Mouse (Mus musculus) left cerebral cortex, postnatal 36 days (tissue): ENCODE results near the gene Cfap100. TPM values are rescaled to one million over a fixed set of nuclear protein-coding genes. Genes with fewer than 3 reads are reported as not detected.

Source experiments
- DNase-seq, 2 experiments: peaks; one replicate each; pipeline ENCODE4 v3.0.0; 2021 to 2022; ENCODE audit warnings: low spot score in 2 of 2, mixed read lengths in 1 of 2
- intact Hi-C: fragments of 180-260 bp; cut with DNase I; formaldehyde crosslinking; loops from one replicate; pipeline ENCODE4 v1.15.1; 2025
- total RNA-seq, 2 experiments: library from RNA; stranded (reverse); gene quantifications; 2 replicates each; pipeline ENCODE4 v1.2.3; 2021

The Cfap100 gene
- total RNA-seq, 2 experiments from 2014 or later = 5.3 to 7.4 TPM

DNA sequence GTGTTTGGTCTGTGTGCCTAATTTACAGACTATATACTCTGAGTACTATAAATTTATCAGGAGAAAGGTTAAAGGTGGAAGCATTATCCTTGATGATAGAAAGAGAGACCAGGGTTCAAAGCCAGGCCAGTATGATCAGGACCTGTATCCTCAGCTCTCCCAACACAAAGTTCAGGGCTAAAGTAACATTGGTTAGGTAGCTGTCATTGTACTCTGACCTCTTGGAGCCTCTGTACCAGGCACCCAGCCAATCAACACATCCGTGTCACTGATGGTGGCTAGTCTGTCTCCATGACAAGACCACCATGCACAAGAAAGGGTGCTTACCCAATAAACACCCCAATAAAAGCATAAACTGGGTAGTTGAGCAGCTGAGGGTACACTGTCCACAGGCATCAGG is 17.6 kb downstream of the Cfap100 start:
- no peak for DNase-seq
- intact Hi-C loops = no loop called here

DNA sequence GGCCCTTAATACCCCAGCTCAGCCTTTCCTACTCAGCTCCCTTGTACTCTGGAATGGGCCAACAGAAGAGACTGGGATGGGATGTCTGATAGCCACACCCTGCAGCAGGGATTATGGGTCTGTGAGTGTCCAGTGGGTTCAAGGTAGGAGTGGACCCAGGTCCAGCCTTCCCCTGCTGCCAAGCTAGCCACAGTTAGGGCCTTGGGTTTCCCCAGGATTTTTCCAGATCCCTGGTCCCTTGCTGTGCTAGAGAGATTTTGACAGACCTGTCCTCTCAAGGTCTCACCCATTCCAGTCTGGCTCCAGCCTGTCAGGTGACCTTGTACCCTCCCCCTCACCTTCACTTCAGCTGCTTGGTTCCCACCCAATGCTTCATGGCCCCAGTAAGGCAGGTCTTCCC is 20.0 kb downstream of the Cfap100 start:
- no peak for DNase-seq
- intact Hi-C loops = no loop called here

DNA sequence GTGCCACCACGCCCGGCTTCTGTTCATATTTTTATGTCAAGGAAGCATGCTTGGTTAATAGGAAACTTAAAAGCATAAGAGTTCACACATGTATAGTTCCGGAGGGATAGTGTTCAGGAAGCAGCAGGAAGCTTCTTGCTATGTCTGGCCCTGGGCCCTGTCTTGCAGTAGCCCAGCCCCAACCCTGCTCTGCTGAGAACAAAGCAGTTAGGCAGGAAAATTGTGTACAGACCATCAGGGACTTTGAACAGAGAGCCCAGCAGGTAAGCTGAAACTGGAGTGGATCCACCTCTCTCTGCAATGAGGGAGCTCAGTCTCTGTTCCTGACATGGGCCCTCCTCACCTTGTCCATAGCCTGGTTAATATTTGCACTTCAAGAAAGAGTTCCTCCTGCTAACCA is 31.3 kb downstream of the Cfap100 start:
- no peak for DNase-seq
- intact Hi-C loops = no loop called here

DNA sequence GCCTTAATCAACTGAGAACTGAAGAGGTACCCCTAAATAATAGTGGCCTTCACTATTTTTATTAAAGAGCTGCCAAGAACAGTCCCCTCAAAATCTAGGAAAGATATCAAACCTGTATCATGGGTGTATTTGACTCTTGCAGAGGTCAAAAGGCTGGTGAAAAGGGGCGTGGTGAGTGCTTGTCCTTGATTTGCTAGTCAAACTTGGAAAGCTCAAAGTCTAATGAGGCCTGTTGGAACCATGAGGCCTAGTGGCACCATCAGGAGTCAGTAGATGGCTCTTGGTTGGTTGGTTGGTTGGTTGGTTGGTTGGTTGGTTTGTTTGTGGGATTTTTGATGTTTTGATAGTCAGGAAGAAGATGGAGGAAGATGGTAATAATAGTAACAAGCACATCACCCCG is 32.8 kb downstream of the Cfap100 start:
- intact Hi-C loops = no loop called here
- no peak for DNase-seq

DNA sequence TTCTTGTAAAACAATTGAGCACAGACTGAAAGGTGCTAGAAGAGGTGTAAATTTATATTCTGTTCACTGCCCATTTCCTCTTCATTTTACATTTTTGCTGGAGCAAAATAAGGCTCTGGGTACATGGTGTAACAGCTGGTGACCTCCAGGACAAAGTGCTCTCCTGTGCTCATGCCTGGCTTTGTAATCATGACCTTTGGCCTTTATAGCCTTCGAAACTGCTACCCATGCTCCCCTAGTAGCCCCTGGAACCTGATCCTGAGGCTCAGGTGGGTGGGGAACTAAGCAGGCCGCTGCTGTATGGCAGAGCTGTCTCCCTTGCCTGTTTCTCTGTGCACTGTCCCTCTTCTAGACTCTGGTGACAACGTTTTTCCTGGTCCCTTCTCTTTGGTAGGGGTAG is 34.6 kb downstream of the Cfap100 start:
- intact Hi-C loops = no loop called here
- no peak for DNase-seq

DNA sequence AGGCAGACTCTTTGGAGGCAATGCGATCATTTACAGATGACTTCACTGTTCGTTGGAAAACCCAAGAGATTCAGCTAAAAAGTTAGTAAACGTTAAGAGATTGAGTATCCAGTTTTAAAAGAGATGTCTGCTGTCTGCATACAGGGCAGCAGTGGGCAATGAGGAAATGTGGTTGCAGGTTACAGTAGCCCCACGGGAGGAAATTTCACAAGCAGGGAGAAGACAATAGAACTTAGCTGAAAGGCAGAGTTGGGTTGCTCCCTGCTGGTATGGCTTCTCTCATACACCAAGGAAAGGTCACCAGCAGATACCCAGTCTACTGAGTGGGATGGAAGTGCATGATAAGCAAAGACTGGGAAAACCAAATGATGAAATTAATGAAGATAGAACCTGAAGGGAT is 38.0 kb downstream of the Cfap100 start:
- DNase-seq = no peak
- intact Hi-C loops = no loop called here

DNA sequence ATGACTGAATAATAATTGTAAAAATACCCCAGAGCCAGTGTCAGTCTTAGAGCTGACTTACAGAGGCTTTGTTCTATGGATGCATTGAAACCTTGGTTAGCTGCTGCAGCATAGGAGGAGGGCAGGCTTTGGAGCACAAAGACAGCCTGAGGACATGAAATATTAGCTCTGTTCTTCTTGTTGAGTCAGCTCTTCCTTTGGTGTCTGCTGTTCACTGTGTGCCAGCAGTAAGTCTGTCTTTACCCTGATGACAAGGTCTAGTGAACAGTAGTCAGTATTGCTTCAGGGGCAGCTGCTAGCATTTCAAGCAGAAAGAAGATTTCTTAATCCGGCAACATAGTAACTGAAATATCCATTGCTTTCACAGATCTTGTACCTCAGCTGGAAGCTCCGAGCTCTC is 47.1 kb downstream of the Cfap100 start:
- DNase-seq = no peak
- intact Hi-C loops = no loop called here

DNA sequence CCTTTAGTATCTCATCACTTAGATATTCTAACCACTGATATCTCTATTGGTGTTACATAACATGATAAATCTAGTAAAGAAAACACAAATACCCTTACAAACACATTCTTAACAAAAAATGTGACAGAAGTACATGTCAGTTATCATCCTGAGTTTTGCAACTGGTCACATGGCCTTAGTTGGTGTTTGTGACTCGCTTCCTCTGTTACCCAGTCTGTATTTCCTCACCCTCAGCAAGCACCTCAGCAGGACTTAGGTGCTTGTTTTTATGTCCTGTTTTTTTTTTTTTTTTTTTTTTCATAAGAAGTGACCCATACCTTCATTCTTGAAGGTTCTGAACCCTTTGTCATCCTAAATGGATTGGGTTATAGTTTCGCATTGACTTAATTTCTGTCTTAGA is 50.9 kb downstream of the Cfap100 start:
- no peak for DNase-seq
- intact Hi-C loops = no loop called here

DNA sequence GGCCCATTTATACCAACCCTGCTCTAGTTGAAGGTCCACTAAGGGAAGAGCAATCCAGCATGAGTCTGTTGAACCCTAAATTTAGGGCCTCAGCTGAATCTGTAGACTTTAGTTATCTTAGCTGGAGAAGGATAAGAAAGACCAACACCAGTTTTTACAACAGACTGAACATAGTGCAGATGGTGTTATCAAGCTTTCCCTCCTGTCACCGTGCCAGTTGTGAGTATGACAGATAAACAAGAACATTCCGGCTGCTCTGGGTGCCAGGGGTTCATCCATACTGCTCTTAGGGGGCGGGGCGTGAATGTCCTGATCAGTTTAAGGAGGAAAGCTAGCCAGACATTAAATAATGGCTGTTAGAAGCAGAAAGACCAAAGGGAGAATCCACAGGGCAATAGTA is 54.0 kb downstream of the Cfap100 start:
- DNase-seq = no peak
- intact Hi-C loops = no loop called here

DNA sequence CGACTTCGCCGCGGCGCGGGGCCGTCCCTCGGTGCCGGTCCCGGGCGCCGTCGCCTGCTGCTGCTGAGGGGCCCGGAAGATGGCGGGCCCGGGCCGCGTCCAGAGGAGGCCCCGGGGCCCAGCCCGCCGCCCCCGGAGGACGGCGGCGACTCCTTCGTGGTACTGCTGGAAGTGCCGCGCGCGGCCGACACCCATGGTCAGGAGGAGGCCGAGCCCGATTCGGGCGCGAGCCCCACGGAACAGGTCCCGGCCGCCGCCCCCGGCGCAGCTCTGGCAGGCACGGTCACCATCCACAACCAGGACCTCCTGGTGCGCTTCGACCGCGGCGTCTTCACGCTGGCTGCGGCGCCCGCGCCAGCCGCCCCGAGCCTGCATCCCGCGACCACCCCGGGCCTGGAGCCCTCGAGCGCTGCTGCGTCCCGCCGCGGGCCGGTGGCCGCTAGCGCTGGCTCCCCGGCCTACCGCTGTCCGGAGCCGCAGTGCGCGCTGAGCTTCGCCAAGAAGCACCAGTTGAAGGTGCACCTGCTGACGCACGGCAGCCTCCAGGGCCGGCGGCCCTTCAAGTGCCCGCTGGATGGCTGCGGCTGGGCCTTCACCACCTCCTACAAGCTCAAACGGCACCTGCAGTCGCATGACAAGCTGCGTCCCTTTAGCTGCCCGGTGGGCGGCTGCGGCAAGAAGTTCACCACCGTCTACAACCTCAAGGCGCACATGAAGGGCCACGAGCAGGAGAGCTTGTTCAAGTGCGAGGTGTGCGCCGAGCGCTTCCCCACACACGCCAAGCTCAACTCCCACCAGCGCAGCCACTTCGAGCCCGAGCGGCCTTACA is 58.7 kb downstream of the Cfap100 start:
- DNase-seq = peak; percentile 49 to 55
- intact Hi-C loops = loop anchor here (2.0 kb wide), 1 partner anchor 53 kb away; no protein-coding TSS in a partner anchor

DNA sequence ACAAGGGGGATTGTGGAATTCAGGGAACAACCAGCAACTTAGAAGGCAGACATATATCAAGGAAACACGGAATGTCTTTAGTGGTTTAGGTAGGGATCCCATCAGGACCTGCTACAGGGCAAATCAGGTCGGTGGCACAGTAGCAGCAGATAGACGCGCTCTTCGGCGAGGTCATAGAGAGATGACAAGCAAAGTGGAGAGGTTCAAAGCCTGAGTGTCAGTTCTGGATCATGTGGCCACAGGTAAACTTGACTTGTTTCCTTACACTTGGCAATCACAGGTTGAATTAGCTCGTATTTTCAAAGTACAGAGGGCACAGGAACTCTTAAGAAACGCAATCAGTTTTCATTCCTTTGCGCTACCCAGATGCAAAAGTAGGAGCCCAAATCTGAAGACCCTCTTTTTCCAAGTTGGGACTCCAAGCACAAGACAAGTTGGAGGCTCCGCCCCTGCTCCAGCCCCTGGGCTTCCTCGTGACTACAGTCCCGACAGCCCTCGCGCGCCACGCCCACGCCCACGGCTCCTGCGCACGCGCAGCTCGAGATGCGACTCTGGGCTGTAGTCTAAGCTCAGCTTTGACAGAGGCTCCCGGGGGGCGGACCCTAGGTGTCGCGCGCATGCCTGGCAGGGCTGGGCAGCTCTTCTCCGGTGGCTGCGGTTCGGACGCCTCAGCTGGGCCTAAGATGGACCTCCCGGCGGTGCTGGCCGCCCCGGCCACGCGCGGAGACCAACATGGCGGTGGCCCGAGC is 59.4 kb downstream of the Cfap100 start, which contains the start of gene Zxdc:
TSS of gene Zxdc (plus strand) at position 517 of the 749 bp plus-strand sequence.
- peak; percentile 100 for DNase-seq
- intact Hi-C loops = no loop called here

DNA sequence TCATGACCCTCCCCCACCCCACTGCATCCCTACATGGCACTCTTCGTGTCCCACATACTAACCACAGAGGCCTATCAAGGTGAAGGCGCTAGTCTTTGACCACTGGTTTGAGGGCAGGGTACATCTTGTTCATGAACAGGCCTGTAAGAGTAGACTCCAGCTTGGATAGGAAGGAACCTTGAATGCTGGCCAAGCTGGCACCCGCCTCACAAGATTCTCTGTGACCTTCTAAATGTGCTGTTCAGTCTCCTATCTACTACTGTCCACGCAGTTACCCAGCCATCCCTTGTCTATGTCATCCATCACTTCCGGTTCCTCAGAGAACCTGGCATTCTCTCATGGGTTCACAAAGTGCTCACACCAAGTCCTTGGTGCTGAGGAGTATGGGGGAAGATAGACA is 65.3 kb downstream of the Cfap100 start:
- intact Hi-C loops = no loop called here
- DNase-seq = no peak

DNA sequence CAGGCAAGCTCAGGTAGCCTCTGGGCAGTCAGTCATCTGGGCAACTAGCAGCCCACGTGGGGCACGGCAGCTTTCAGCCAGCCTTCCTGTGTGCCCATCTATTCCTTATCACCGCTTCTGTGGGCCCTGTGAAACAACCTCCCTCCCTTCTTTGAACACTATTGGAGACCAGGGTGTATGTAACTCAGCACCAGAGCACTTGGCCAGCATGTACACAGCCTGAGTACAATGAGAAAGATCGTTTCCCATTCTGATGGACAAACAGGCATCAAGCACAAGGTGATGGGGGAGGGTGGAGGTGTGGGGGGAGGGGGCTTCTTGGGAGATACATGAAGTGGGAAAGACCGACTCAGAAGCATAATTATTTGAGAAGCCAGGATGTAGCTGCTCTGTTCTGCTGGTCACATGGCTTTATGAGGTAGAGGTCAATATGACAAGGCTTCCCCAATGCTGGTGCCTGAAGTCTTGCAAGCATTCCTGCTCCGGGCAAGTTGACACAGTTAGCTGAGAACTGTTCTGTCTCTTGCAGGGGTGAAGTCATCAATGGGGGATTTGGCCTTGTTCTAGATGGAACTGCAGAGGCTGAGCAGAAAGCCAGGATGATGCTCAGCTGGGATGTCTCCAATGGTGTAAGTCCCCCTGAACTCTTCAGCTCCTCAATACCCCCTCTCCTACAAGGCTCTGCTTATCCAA is 67.5 kb downstream of the Cfap100 start:
- no peak for DNase-seq
- intact Hi-C loops = no loop called here

DNA sequence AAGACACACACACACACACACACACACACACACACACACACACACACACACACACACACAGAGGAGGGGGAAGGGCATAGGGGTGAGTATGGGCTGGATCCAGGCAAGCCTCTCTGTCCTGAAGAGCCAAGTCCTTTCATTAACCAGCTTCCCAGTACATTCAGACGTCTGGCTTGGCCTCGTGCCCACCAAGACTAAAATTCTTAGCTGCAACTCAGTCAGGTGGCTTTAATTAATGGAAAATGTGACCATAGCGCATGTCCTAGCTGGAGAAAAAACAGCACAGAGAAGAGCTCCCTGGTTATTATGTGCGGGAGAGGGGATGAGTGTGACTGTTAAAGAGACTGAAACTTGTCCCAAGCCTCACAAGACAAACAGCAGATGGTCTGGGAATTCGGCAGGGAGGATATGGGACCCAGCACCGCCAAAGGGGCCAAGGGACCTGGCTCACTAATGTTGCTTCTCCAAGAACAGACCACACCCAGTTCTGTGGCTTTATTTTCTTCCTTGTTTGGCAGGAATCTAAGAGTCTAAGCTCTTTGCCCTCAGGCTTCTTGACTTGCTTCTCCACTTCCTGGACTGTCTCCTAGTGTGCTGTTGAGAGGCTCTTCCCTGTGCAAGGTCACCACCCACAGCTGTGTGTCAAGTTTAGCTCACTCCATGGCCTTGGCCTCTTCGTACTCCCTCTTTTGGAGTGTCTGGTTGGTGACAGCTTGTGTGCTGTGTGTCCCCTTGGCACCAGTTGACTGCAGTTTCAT is 68.4 kb downstream of the Cfap100 start:
- intact Hi-C loops = no loop called here
- no peak for DNase-seq

DNA sequence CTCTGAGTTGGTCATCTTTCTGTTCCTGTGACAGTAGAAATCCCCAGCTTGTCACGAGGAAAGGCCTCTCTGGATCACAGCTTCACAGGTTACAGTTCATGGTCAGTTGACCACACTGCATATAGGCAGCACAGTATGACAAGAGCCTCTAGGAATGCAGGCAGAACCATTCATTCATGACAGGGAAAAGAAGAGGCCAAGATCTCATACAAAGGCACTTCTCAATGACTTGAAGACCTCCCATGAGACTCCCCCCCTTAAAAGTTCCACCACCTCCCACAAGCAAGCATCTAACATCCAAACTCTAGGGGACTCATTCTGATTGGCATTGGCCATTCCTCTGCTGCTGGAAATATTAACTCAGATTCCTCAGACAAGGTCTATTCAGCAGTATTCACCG is 69.2 kb downstream of the Cfap100 start:
- no peak for DNase-seq
- intact Hi-C loops = no loop called here

DNA sequence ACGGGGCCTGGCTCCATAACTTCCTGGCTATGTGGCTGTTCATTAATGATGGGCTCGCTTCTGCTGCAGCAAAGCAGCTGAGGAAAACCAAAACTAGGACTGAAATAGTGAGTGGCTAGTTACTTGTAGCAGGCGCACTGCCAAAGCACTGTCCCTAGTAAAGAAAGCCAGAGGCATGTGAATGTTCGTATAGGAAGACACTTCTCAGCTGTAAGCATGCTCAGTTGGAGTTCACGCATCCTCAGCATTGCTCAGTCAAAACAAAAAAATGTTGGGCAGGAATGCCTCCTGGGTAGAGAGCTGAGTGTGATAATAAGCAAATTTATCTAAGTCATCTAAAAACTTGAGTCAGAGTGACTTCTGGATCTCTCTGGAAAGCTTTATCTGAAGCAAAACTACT is 70.5 kb downstream of the Cfap100 start:
- intact Hi-C loops = no loop called here
- DNase-seq = no peak
